Mouse (Mus musculus): ENCODE data around the gene Zfp646.
"Not testable (repeated sequence)": the region's sequence is repeated elsewhere in the genome, so short reads cannot be mapped to it uniquely, and the experiment has no call there.

Gene Zfp646

GRCm38 (mm10) chr7:127885951-127886350 is 9.9 kb downstream of the Zfp646 start:
- DNase-seq, result no peak

GRCm38 (mm10) chr7:127886551-127886950 is 10.5 kb downstream of the Zfp646 start:
- DNase-seq, result no peak

- DNase-seq, result no peak
Measured at GRCm38 (mm10) chr7:127887191-127887590, 11.2 kb downstream of the Zfp646 start.

GRCm38 (mm10) chr7:127887781-127888180 is 11.8 kb downstream of the Zfp646 start:
- DNase-seq, result no peak

- DNase-seq, result no peak
Measured at GRCm38 (mm10) chr7:127888821-127889220, 12.8 kb downstream of the Zfp646 start.

GRCm38 (mm10) chr7:127890798-127891197 is 14.8 kb downstream of the Zfp646 start, which contains the start of gene Prss53:
Gene Prss53, minus strand, starts transcription at chr7:127890970.
- no peak for DNase-seq

GRCm38 (mm10) chr7:127894480-127894879 is 18.5 kb downstream of the Zfp646 start:
- no peak for DNase-seq

- DNase-seq, result peak; percentile 91
Measured at GRCm38 (mm10) chr7:127895442-127895841, 19.4 kb downstream of the Zfp646 start, which contains the start of the genes Gm21974 and Vkorc1. Gene Gm21974, minus strand, starts transcription at chr7:127895454. Gene Vkorc1, minus strand, starts transcription at chr7:127895617.

- not testable (repeated sequence) for DNase-seq
Measured at GRCm38 (mm10) chr7:127895891-127896290, 19.9 kb downstream of the Zfp646 start.

GRCm38 (mm10) chr7:127896384-127896783 is 20.4 kb downstream of the Zfp646 start:
- DNase-seq, result peak; percentile 90

- DNase-seq, result no peak
Measured at GRCm38 (mm10) chr7:127897542-127897941, 21.5 kb downstream of the Zfp646 start.

- peak; percentile 79 for DNase-seq
Measured at GRCm38 (mm10) chr7:127898179-127898956, 22.3 kb downstream of the Zfp646 start.

GRCm38 (mm10) chr7:127899997-127900396 is 24.0 kb downstream of the Zfp646 start:
- peak; percentile 44 for DNase-seq

GRCm38 (mm10) chr7:127901772-127902171 is 25.8 kb downstream of the Zfp646 start:
- DNase-seq, result no peak

- peak; percentile 81 for DNase-seq
Measured at GRCm38 (mm10) chr7:127903971-127904796, 28.2 kb downstream of the Zfp646 start, which contains the start of gene Bckdk. Gene Bckdk, plus strand, starts transcription at chr7:127904082.

- no peak for DNase-seq
Measured at GRCm38 (mm10) chr7:127907939-127908338, 31.9 kb downstream of the Zfp646 start.

- no peak for DNase-seq
Measured at GRCm38 (mm10) chr7:127908656-127909055, 32.6 kb downstream of the Zfp646 start.

- DNase-seq, result peak; percentile 85
Measured at GRCm38 (mm10) chr7:127912190-127912871, 36.3 kb downstream of the Zfp646 start, which contains the start of gene Kat8. Gene Kat8, plus strand, starts transcription at chr7:127912516.

- DNase-seq, result no peak
Measured at GRCm38 (mm10) chr7:127912938-127913337, 36.9 kb downstream of the Zfp646 start.

- DNase-seq, result no peak
Measured at GRCm38 (mm10) chr7:127915293-127915692, 39.3 kb downstream of the Zfp646 start.

GRCm38 (mm10) chr7:127918203-127918602 is 42.2 kb downstream of the Zfp646 start:
- DNase-seq, result peak; percentile 86

GRCm38 (mm10) chr7:127919290-127919689 is 43.3 kb downstream of the Zfp646 start:
- DNase-seq, result peak; percentile 71

GRCm38 (mm10) chr7:127921516-127921915 is 45.5 kb downstream of the Zfp646 start:
- DNase-seq, result peak; percentile 61
